Mouse (Mus musculus) liver, postnatal 0 days (tissue): ENCODE data around the gene Mri1. TPM values are rescaled to one million over a fixed set of nuclear protein-coding genes. Genes with fewer than 3 reads are reported as not detected.

Experiments
- ATAC-seq: fragments of 200-750 bp; cut with Nextera tagmentation; 2 replicates; pipeline ENCODE4 v1.8.0; 2017; ENCODE audit warnings: mild to moderate bottlenecking, moderate library complexity
- DNase-seq: peaks from one replicate; pipeline ENCODE4 v3.0.0-alpha.2; 2016
- H3K27ac ChIP-seq: fragments of 300-500 bp; sonication (generic); 2 replicates; pipeline ENCODE4 v1.5.1; 2014; ENCODE audit warnings: antibody characterized with exemption, moderate library complexity, mild to moderate bottlenecking, low read depth
- H3K27me3 ChIP-seq: fragments of 300-500 bp; sonication (generic); 2 replicates; pipeline ENCODE4 v1.6.1; 2014; ENCODE audit warnings: low read length, control low read depth, mixed read lengths; ENCODE audit not compliant: insufficient read depth
- H3K36me3 ChIP-seq: fragments of 300-500 bp; sonication (generic); replicated peaks from 2 replicates; pipeline ENCODE4 v1.6.1; 2014; ENCODE audit warnings: mild to moderate bottlenecking, control low read depth, low read length, moderate library complexity, mixed read lengths; ENCODE audit not compliant: insufficient read depth
- H3K4me1 ChIP-seq: fragments of 300-500 bp; sonication (generic); 2 replicates; pipeline ENCODE4 v1.6.1; 2014; ENCODE audit warnings: antibody characterized with exemption, mild to moderate bottlenecking, control low read depth; ENCODE audit not compliant: insufficient read depth
- H3K4me2 ChIP-seq: fragments of 300-500 bp; sonication (generic); 2 replicates; pipeline ENCODE4 v1.6.1; 2014; ENCODE audit warnings: low read depth, mild to moderate bottlenecking, low read length, moderate library complexity, mixed read lengths
- H3K4me3 ChIP-seq: fragments of 300-500 bp; sonication (generic); 2 replicates; pipeline ENCODE4 v1.5.1; 2014; ENCODE audit warnings: low read depth, low read length
- H3K9ac ChIP-seq: fragments of 300-500 bp; sonication (generic); replicated peaks from 2 replicates; pipeline ENCODE4 v1.6.1; 2014; ENCODE audit warnings: mild to moderate bottlenecking, moderate library complexity
- H3K9me3 ChIP-seq: fragments of 300-500 bp; sonication (generic); 2 replicates; pipeline ENCODE4 v1.6.1; 2016; ENCODE audit warnings: mild to moderate bottlenecking, control low read depth, low read length, mixed read lengths
- CTCF ChIP-seq: sonication (generic); IDR thresholded peaks from 2 replicates; pipeline ENCODE4 v1.5.1; 2016; ENCODE audit warnings: antibody characterized with exemption, low read depth
- EP300 ChIP-seq: IDR thresholded peaks from 2 replicates; pipeline ENCODE4 v1.6.1; 2016; ENCODE audit warnings: antibody characterized with exemption, low read depth, mild to moderate bottlenecking
- WGBS: fragments of 180-500 bp; shearing (Covaris S2); extraction: QIAGEN DNeasy Blood & Tissue Kit; methylation state at CpG from one replicate; pipeline ENCODE4 v1.1.7; 2014; ENCODE audit not compliant: insufficient replicate concordance; 5-methylcytosine and 5-hydroxymethylcytosine counted together
- polyA plus RNA-seq: library from polyadenylated mRNA; unstranded; fragments of >200 nt; fragmentation: Nextera tagmentation; extraction: Ambion mirVana; gene quantifications from 2 replicates; pipeline ENCODE4 v1.2.1, GENCODE M21; 2015

Gene Mri1
- polyA plus RNA-seq, 1 experiment from 2014 or later: 41.9 TPM

DNA sequence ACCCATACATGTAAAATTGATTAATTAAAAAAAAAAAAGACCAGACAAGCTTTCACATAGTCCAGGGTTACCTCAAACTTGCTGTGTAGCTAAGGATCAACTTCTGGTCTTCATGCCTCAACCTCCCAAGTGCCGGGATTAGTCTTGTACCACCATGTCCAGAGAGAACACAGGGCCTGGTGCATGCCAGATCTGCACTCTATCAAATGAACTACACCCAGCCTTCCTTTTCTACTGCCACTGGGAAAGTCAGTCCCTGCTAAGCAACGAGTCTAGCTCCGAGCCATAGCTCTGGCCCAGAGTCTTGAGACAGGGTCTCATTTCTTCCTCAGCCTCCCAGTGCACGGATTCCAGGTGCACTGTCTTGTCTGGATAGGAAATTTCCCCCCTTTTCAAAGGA lies 43.8 kb downstream of the Mri1 start:
- 84% methylated on average over 4 of the region's 4 CpGs for WGBS
- no peak overlapping the region for H3K4me2 ChIP-seq
- no peaks in the 10 kb centered on the region for H3K27me3 ChIP-seq
- no peak overlapping the region for H3K9ac ChIP-seq
- TF ChIP-seq EP300 (no peak), CTCF (no peak)
- no peak overlapping the region for H3K27ac ChIP-seq
- no peak overlapping the region for H3K4me3 ChIP-seq
- ATAC-seq: no peak
- no peak for DNase-seq
- H3K4me1 ChIP-seq: peaks cover 6% of the 10 kb centered on the region
- no peaks in the 10 kb centered on the region for H3K9me3 ChIP-seq
- H3K36me3 ChIP-seq: peaks cover 52% of the 10 kb centered on the region

DNA sequence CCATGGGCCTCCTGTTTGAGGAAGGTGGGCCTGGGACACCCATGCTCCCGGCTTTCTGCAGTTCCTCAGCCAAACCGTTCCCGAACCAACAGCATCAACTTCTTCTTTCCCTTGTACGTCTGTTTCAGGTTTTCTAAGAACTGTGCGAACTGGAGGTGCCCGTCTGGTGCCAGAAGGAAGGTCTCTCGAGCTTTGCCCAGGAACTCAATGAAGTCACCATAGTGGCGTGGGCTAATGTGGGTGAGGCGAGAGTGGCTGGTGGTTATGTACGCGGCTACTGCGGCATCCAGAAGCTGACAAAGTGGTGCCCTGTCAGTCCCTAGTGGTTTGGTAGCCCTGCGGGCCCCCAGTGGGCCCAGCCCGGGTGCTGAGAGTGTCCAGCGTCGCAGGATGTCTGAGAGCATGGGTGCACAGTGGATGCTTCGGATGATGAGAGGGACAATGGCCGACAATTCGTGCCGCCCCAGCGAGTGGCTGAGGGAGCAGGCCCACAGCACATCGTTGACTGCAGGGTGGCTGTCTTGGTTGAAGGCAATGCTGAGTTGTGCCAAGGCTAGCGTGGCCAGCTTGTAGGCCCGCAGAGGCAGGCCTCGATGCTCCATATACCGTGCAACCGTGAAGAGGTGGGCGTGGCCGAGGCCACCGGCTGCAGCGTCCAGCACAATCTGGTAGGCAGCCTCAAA lies 45.1 kb downstream of the Mri1 start:
- H3K4me3 ChIP-seq: no peak overlapping the region
- ATAC-seq (no peak), DNase-seq (no peak)
- WGBS: 88% methylated on average over 31 of the region's 31 CpGs
- H3K36me3 ChIP-seq: peaks cover 42% of the 10 kb centered on the region
- H3K27me3 ChIP-seq: no peaks in the 10 kb centered on the region
- H3K9me3 ChIP-seq: no peaks in the 10 kb centered on the region
- no peak overlapping the region for H3K4me2 ChIP-seq
- peaks cover 10% of the 10 kb centered on the region for H3K4me1 ChIP-seq
- H3K27ac ChIP-seq: no peak overlapping the region
- H3K9ac ChIP-seq: no peak overlapping the region
- no peak for TF ChIP-seq EP300
- TF ChIP-seq CTCF: no peak

DNA sequence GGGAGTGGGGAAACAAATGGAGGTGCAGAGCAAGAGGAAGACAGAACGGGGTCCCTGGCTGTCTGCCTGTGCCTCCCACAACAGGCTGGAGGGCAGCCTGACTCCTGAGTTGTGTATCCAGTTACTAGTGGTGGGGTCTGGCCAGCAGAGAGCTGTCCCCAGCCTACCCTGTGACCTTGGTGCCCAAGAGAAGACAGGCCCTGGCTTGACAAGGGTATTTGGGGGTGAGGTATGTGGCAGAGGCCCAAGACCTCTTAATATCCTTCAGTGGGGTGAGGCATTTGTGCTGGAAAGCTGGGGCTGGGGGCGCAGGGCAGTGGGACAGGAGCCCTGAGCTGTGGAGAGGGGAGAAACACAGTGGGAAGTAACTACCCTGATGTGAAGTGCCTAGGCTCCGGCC lies 45.9 kb downstream of the Mri1 start:
- TF ChIP-seq CTCF: no peak
- Histone ChIP-seq H3K4me1 (peaks cover 10% of the 10 kb centered on the region), H3K27me3 (no peaks in the 10 kb centered on the region), H3K4me3 (no peak overlapping the region), H3K9me3 (no peaks in the 10 kb centered on the region), H3K4me2 (no peak overlapping the region), H3K27ac (no peak overlapping the region), H3K36me3 (peaks cover 38% of the 10 kb centered on the region), H3K9ac (no peak overlapping the region)
- ATAC-seq (no peak), DNase-seq (no peak)
- 81% methylated on average over 2 of the region's 3 CpGs for WGBS

DNA sequence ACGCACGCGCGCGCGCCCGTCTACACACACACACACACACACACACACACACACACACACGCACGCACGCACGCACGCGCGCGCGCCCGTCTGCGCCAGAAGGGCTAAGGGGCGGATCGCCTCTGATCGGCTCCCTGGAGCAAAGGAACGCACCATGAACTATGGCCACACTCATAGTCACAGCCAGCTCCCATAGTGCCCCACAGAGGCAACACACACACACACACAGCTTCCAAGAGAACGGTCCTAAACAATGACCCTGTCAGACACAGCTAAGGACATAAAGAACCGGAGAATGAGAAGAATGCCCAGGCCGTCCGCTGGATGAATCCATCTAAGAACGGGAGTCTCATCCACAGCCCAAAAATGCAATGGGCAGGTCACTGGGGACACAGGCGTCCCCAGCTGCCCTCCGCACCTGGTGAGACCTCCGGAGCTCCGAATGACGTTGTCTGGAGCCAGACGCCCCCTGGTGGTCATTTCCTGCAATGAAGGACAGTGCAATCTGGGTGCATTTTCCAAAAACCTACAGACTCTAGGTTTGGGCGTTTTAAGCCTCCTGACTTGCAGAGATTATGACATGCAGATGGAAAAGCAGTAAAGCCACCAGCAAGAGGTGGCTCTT lies 46.8 kb downstream of the Mri1 start:
- H3K9me3 ChIP-seq: no peaks in the 10 kb centered on the region
- DNase-seq (peak; percentile 86), ATAC-seq (peak; percentile 58)
- WGBS: 43% methylated on average over 25 of the region's 34 CpGs
- peaks cover 37% of the 10 kb centered on the region for H3K36me3 ChIP-seq
- H3K9ac ChIP-seq: no peak overlapping the region
- TF ChIP-seq EP300 (no peak), CTCF (peak; percentile 96)
- peak overlapping the region; percentile 38; the same call in 1 of the 2 replicates for H3K4me2 ChIP-seq
- peaks cover 10% of the 10 kb centered on the region for H3K4me1 ChIP-seq
- H3K4me3 ChIP-seq: no peak overlapping the region
- no peaks in the 10 kb centered on the region for H3K27me3 ChIP-seq
- H3K27ac ChIP-seq: no peak overlapping the region

DNA sequence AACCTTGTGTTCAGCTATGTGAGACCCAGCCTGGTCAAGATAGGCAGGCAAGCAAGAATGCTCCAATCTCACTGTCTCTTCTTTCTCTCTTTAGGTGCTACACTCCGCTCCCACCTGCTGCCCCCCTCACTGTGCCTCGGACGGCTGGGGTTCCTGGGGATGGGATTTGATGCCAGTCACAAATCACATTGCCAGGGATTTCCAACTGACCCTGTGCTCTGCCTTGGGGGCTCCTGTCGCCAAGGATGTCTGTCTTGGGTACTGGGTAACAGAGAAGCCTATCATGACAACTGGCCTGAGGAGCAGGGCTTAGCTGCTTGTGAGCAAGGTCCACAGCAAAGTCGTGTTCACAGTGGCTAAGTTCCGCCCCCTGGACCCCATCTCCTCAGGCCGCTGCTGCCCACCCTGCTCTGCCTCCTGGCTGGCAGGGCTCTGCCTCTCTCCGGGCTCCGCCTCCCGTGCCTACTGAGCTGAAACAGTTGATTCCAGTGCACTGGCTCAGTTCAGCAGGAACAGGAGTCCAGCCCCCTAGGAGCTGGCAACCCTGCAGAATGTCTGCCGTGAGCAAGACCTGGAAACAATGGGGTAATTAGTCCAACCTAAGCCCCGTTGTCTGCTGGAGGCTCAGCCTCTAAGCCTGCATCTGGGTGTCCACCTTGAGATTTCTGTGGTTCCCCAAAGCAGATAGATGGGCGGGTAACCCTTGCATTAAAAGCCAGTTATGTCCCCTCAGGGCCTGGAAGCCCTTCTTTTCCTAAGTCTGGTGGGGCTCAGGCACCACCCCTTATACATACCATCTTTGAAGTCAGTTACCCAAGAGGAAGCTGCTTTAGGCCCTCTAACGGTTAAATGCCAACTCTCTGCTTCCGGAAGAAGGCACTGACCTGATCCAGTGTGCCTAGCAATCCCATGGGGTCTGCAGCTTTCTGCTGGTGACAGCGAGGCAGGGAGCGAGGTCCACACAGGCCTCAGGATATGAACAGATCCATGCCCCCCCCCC lies 48.4 kb downstream of the Mri1 start:
- Histone ChIP-seq H3K4me3 (no peak overlapping the region), H3K36me3 (peaks cover 27% of the 10 kb centered on the region), H3K27me3 (no peaks in the 10 kb centered on the region), H3K27ac (peak overlapping the region; percentile 86), H3K9me3 (no peaks in the 10 kb centered on the region), H3K9ac (0 out of 2 replicates have a peak overlapping the region, but pooled peaks have one; percentile 31), H3K4me2 (peak overlapping the region; percentile 51), H3K4me1 (peaks cover 14% of the 10 kb centered on the region)
- 0 out of 2 replicates have a peak, but pooled peaks have one; percentile 23 for TF ChIP-seq EP300
- 0 out of 2 replicates have a peak, but pooled peaks have one; percentile 4 for TF ChIP-seq CTCF
- ATAC-seq: no peak
- DNase-seq: no peak
- 39% methylated on average over 17 of the region's 17 CpGs for WGBS
